Comparison of ENCODE assay signal across 17 mouse cellular contexts in the genomic region with DNA sequence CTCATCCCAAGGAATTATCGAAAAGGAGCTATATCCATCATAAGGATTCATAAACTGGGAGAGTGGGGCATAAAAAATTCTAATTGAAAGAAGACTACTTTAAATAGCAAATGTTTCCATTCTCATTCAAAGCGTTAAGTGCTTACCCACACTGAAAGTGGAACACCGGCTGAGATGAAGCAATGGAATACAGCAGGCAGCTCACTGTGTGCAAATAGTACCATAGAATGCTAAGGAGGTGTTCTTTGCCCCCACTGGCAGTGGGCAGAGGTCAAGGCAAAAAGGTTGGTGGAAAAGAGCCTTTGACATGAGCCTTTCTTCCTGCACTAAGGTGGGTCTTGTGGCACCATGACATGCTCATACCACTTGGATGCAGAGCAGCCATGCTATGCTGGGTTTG.
"Had no signal": no experiment of that assay in that cellular context is flagged by ENCODE, and none has a peak within 500 bp of the region (broad histone marks: within the 10 kb centered on the region; RNA-seq: fewer than 3 reads in every experiment).

No protein-coding gene starts in this region.

- H3K4me3 ChIP-seq: neural tube, embryonic 12.5 days; neural tube, embryonic 13.5 days; neural tube, embryonic 15.5 days; stomach, embryonic 15.5 days had no signal

- H3K27ac ChIP-seq: neural tube, embryonic 12.5 days; neural tube, embryonic 13.5 days; neural tube, embryonic 15.5 days; stomach, embryonic 15.5 days; stomach, postnatal 0 days had no signal

- H3K36me3 ChIP-seq: neural tube, embryonic 12.5 days; neural tube, embryonic 13.5 days; neural tube, embryonic 15.5 days; stomach, embryonic 15.5 days had no signal

- H3K4me2 ChIP-seq: neural tube, embryonic 12.5 days; neural tube, embryonic 13.5 days; neural tube, embryonic 15.5 days; stomach, embryonic 15.5 days had no signal

- H3K9me3 ChIP-seq: neural tube, embryonic 12.5 days; neural tube, embryonic 13.5 days; neural tube, embryonic 15.5 days; stomach, embryonic 15.5 days had no signal

- DNase-seq: retina, postnatal 1 day; right cerebral cortex, adult 18-20 months; right cerebral cortex, postnatal 14 days; right cerebral cortex, postnatal 25 days; right cerebral cortex, postnatal 4 days; spleen, adult 18-20 months; thymus, adult 18-20 months; thymus, adult 2 months; thymus, postnatal 14 days; thymus, postnatal 25 days; thymus, postnatal 36 days; thymus, postnatal 4 days had no signal

- H3K27me3 ChIP-seq: neural tube, embryonic 12.5 days; neural tube, embryonic 13.5 days; neural tube, embryonic 15.5 days; stomach, embryonic 15.5 days had no signal

- H3K9ac ChIP-seq: neural tube, embryonic 12.5 days; neural tube, embryonic 13.5 days; neural tube, embryonic 15.5 days; stomach, embryonic 15.5 days had no signal

- H3K4me1 ChIP-seq: neural tube, embryonic 13.5 days; neural tube, embryonic 15.5 days; stomach, embryonic 15.5 days had no signal
